Mouse (Mus musculus) limb, embryonic 12.5 days (tissue): ENCODE measurements around the gene Dnmbp. TPM values are rescaled to one million over a fixed set of nuclear protein-coding genes. Genes with fewer than 3 reads are reported as not detected.

Source experiments
- ATAC-seq: fragments of 200-750 bp; cut with Nextera tagmentation; 2 replicates; pipeline ENCODE4 v1.8.0; 2017; ENCODE audit warnings: low read depth, moderate TSS enrichment; ENCODE audit not compliant: insufficient number of reproducible peaks, insufficient read depth, low FRiP score, low TSS enrichment
- H3K27ac ChIP-seq: fragments of 300-500 bp; sonication (generic); 2 replicates; pipeline ENCODE4 v1.5.1; 2016; ENCODE audit warnings: mild to moderate bottlenecking, moderate library complexity
- H3K27me3 ChIP-seq: fragments of 300-500 bp; sonication (generic); 2 replicates; pipeline ENCODE4 v1.6.1; 2016; ENCODE audit warnings: mild to moderate bottlenecking, moderate library complexity
- H3K36me3 ChIP-seq: fragments of 300-500 bp; sonication (generic); 2 replicates; pipeline ENCODE4 v1.6.1; 2016; ENCODE audit warnings: mild to moderate bottlenecking, moderate library complexity
- H3K4me1 ChIP-seq: fragments of 300-500 bp; sonication (generic); replicated peaks from 2 replicates; pipeline ENCODE4 v1.6.1; 2016
- H3K4me2 ChIP-seq: fragments of 300-500 bp; sonication (generic); 2 replicates; pipeline ENCODE4 v1.6.1; 2016; ENCODE audit warnings: mild to moderate bottlenecking, moderate library complexity
- H3K4me3 ChIP-seq: fragments of 300-500 bp; sonication (generic); replicated peaks from 2 replicates; pipeline ENCODE4 v1.5.1; 2016; ENCODE audit warnings: mild to moderate bottlenecking
- H3K9ac ChIP-seq: fragments of 300-500 bp; sonication (generic); replicated peaks from 2 replicates; pipeline ENCODE4 v1.6.1; 2016; ENCODE audit warnings: mild to moderate bottlenecking, moderate library complexity
- H3K9me3 ChIP-seq: fragments of 300-500 bp; sonication (generic); 2 replicates; pipeline ENCODE4 v1.6.1; 2016; ENCODE audit warnings: mild to moderate bottlenecking, moderate library complexity
- WGBS: fragments of 180-500 bp; shearing (Covaris S2); methylation state at CpG from one replicate; pipeline ENCODE4 v1.1.7; 2016; 5-methylcytosine and 5-hydroxymethylcytosine counted together
- polyA plus RNA-seq: library from polyadenylated mRNA; unstranded; fragments of >200 nt; fragmentation: Nextera tagmentation; extraction: Ambion mirVana; gene quantifications from 2 replicates; pipeline ENCODE4 v1.2.1, GENCODE M21; 2016

Gene Dnmbp
- polyA plus RNA-seq, 1 experiment from 2014 or later = 28.7 TPM

DNA sequence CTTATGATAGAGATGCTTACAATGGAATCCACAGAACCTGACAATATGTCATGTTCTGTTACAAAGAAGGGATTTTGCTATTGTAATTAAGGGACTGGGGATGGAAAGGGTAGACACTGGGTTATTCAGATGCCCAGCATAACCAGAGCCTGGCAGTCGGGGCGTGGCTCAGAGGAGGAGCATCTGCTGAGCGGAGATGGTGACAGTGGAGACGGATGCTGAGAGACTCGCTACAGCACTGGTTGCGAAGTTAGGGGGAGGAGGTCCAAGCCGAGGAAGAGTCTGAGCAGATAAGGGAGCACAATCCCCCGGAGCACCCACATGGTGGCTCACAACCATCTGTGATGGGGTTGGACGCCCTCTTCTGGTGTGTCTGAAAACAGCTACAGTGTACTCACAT lies 96.8 kb downstream of the Dnmbp start:
- Histone ChIP-seq H3K9me3 (no peaks in the 10 kb centered on the region), H3K9ac (no peak overlapping the region), H3K27me3 (no peaks in the 10 kb centered on the region), H3K4me3 (no peak overlapping the region), H3K4me2 (no peak overlapping the region), H3K4me1 (no peaks in the 10 kb centered on the region), H3K36me3 (peaks cover 43% of the 10 kb centered on the region), H3K27ac (no peak overlapping the region)
- ATAC-seq = no peak
- 82% methylated on average over 9 of the region's 9 CpGs for WGBS

DNA sequence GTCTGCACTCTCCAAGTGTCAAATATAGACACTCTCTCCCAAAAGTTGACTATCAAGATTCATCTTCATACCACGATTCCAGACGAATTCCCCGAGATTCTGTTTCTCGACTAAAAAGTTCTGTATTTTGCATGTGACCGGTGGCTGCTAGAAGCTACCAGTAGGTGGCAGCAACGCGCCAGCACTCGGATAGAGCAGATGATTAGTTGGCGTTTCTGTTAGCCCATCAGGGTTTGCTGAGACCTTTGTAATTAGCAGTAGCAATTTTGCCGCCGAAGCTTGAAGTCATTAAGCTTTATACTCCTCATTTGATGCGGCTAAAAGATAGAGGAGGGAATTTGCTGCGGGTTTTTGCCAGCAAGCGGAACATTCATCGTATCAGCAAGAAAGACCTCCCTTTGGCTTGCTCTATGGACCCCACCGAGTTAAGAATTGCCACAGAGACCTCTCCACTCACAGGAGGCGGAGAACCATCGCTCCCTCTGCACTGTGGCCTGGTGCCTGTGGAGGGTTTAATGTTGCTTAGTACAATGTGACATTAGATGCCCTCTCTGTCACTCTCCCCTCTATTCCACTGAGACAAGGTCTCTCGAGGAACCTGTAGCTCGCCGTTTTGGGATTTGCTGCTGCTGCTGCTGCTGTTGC lies 107.4 kb downstream of the Dnmbp start:
- ATAC-seq = no peak
- Histone ChIP-seq H3K4me2 (peak overlapping the region; percentile 35), H3K27me3 (0 out of 2 replicates have a peak, but pooled peaks cover 2% of the 10 kb centered on the region), H3K4me1 (peaks cover 5% of the 10 kb centered on the region), H3K27ac (no peak overlapping the region), H3K36me3 (no peaks in the 10 kb centered on the region), H3K9ac (no peak overlapping the region), H3K9me3 (no peaks in the 10 kb centered on the region), H3K4me3 (no peak overlapping the region)
- 31% methylated on average over 21 of the region's 21 CpGs for WGBS

DNA sequence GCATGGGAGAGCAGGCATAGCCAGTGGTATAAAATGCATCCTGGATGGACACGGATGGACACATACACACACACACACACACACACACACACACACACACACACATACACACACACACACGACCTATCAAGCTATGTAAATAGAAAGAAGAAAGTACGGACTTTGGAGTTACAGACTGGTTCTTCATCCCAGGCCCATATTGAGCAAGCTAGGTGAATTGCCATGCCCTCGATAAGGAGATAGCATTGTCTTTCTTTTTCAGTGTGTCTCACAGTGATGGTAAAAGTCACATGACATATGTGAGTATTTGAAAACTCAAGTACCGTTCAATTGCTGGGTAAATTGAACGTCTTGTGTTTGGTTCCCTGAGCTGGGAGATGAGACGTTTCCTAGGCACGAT lies 113.1 kb downstream of the Dnmbp start:
- WGBS = 82% methylated on average over 8 of the region's 8 CpGs
- no peaks in the 10 kb centered on the region for H3K9me3 ChIP-seq
- 0 out of 2 replicates have a peak, but pooled peaks cover 2% of the 10 kb centered on the region for H3K27me3 ChIP-seq
- no peaks in the 10 kb centered on the region for H3K4me1 ChIP-seq
- H3K4me3 ChIP-seq = no peak overlapping the region
- ATAC-seq = no peak
- H3K36me3 ChIP-seq = no peaks in the 10 kb centered on the region
- H3K27ac ChIP-seq = no peak overlapping the region
- no peak overlapping the region for H3K4me2 ChIP-seq
- H3K9ac ChIP-seq = no peak overlapping the region

DNA sequence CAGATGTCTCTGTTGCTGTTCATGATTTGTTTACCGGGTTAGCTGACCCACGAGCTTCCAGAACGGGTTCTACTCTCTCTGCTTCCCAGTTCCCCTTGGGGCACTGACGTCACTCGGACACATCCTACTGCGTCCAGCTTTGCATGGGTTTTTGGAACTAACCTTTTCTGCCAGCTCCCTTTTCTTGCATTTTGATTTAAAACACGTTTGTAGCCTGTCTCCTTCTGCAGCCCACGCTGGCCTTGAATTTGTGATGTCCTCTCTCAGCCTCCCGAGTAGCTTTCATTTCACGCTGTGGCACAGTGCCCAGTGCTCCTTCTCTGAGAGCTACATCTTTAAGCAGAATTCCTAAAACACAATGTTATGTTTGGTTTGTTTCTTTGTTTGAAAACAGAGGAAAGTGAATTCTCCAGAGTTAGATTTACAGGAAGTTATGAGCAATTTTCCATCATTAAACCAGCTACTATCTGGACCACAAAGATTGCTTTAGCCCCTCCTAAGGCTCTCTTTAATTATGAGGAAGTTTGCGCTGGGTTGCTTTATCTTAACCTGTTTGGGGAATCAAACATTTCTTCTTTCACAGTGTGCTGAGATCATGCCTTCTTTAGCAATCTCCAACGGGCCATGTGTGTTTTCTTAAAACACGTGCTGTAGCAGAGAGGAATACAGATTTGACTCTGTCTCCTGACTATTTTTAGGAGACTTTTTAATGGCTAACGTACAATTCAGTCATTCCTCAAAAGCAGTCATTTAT lies 124.2 kb downstream of the Dnmbp start:
- H3K4me3 ChIP-seq = no peak overlapping the region
- H3K9ac ChIP-seq = no peak overlapping the region
- WGBS = 72% methylated on average over 14 of the region's 14 CpGs
- H3K27ac ChIP-seq = no peak overlapping the region
- no peaks in the 10 kb centered on the region for H3K36me3 ChIP-seq
- H3K4me1 ChIP-seq = no peaks in the 10 kb centered on the region
- H3K4me2 ChIP-seq = no peak overlapping the region
- H3K9me3 ChIP-seq = no peaks in the 10 kb centered on the region
- H3K27me3 ChIP-seq = no peaks in the 10 kb centered on the region
- no peak for ATAC-seq

DNA sequence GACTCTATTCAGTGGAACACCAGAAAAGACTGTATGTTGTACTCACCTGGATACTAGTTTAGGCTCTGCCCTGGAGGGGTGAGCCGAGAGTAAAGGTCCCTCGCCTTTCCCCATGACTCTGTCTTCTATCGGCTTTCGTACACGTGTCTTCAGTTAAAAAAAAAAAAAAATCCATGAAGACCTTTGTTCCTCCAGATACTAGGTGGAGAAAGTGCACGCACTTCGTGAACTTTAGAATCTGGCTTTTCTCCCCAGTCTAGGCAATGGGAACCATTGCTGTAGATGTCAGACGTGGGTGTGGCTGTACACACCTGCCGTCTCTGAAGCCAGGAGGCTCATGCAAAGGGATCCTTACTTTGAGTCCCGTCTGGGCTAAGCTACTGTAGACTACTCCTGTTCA lies 126.7 kb downstream of the Dnmbp start:
- H3K9ac ChIP-seq = no peak overlapping the region
- no peak overlapping the region for H3K4me3 ChIP-seq
- no peak overlapping the region for H3K27ac ChIP-seq
- 83% methylated on average over 10 of the region's 10 CpGs for WGBS
- no peaks in the 10 kb centered on the region for H3K36me3 ChIP-seq
- H3K9me3 ChIP-seq = no peaks in the 10 kb centered on the region
- no peaks in the 10 kb centered on the region for H3K4me1 ChIP-seq
- H3K4me2 ChIP-seq = no peak overlapping the region
- no peaks in the 10 kb centered on the region for H3K27me3 ChIP-seq
- no peak for ATAC-seq

DNA sequence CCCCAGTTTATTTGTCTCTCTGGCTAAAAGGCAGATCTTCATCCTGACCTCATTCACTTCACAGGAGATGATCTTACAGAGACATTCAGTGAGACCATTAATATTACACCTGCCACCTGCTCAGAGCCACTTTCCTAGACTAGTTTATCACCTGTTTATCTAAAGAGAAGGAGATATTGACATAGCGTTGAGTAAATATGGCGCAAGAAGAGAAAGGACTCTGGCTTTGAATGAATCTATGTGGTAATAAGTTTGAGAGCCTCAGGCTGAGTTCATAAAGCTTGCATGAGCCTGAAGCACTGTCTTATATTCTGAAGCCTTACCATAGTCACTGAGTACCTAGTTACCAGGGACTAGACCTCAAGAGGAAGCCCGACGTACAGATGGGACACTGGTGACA lies 128.6 kb downstream of the Dnmbp start:
- no peaks in the 10 kb centered on the region for H3K4me1 ChIP-seq
- H3K4me2 ChIP-seq = no peak overlapping the region
- WGBS = 93% methylated on average over 4 of the region's 4 CpGs
- no peak overlapping the region for H3K4me3 ChIP-seq
- ATAC-seq = no peak
- H3K9me3 ChIP-seq = no peaks in the 10 kb centered on the region
- H3K36me3 ChIP-seq = no peaks in the 10 kb centered on the region
- no peaks in the 10 kb centered on the region for H3K27me3 ChIP-seq
- H3K9ac ChIP-seq = no peak overlapping the region
- H3K27ac ChIP-seq = no peak overlapping the region

DNA sequence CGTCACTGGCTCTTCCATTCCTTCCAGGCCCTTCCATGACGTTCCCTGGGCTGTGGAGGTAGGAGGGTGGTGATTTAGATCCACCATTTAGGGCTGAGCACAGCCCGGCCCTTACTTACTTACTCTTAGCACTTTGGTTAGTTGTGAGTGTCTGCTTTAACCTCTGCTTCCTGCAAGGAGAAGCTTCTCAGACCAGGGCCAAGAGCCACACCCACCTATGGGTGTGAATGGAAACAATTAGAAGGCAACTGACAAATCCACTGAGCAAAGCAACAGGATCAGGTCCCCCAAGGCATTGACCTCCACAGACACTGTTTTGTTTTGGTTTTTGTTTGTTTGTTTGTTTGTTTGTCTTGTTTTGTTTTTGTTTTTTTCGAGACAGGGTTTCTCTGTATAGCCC lies 130.7 kb downstream of the Dnmbp start:
- ATAC-seq = no peak
- no peaks in the 10 kb centered on the region for H3K9me3 ChIP-seq
- 39% methylated on average over 4 of the region's 4 CpGs for WGBS
- no peaks in the 10 kb centered on the region for H3K4me1 ChIP-seq
- no peak overlapping the region for H3K27ac ChIP-seq
- H3K4me3 ChIP-seq = no peak overlapping the region
- no peak overlapping the region for H3K9ac ChIP-seq
- no peaks in the 10 kb centered on the region for H3K27me3 ChIP-seq
- no peaks in the 10 kb centered on the region for H3K36me3 ChIP-seq
- H3K4me2 ChIP-seq = no peak overlapping the region

GRCm38 (mm10) chr19:43803866-43804265 lies 136.1 kb downstream of the Dnmbp start:
- Histone ChIP-seq H3K36me3 (no peaks in the 10 kb centered on the region), H3K9ac (no peak overlapping the region), H3K4me3 (no peak overlapping the region), H3K4me2 (no peak overlapping the region), H3K4me1 (no peaks in the 10 kb centered on the region), H3K27ac (no peak overlapping the region), H3K27me3 (no peaks in the 10 kb centered on the region), H3K9me3 (no peaks in the 10 kb centered on the region)
- ATAC-seq = no peak
- 89% methylated on average over 10 of the region's 10 CpGs for WGBS

DNA sequence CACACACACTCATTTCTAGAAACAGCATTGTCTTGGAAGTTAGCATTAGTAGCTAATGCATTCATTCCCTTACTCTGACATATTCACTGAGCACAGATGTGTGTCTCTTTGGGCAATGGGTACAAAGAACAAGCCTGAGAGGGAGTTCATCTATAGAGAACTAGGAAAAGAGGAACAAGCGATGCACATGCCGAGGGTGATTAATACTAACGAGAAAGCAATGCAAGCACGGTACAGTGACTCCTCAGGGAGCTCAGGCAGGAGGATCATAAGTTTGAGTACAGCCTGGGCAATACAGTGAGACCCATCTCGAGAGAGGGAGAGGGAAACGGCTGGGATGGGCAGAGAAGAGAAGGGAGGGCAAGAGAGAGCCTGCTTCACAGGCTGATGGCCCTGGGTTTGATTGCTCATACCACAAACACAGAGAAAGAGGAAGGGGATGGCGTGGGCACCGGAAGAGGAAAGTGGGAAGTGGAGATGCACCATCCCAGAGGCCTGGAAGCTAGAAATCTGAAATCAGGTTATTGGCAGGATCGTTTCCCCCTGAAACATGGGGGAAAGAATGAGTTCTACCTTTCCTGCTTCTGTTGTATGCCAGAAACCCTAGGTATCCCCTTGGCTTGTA lies 138.5 kb downstream of the Dnmbp start:
- no peaks in the 10 kb centered on the region for H3K27me3 ChIP-seq
- no peak for ATAC-seq
- H3K4me1 ChIP-seq = no peaks in the 10 kb centered on the region
- H3K36me3 ChIP-seq = no peaks in the 10 kb centered on the region
- no peak overlapping the region for H3K27ac ChIP-seq
- no peak overlapping the region for H3K4me3 ChIP-seq
- H3K9ac ChIP-seq = no peak overlapping the region
- 83% methylated on average over 9 of the region's 9 CpGs for WGBS
- no peaks in the 10 kb centered on the region for H3K9me3 ChIP-seq
- H3K4me2 ChIP-seq = no peak overlapping the region

- H3K9ac ChIP-seq = no peak overlapping the region
- no peaks in the 10 kb centered on the region for H3K4me1 ChIP-seq
- no peak for ATAC-seq
- no peak overlapping the region for H3K4me3 ChIP-seq
- no peak overlapping the region for H3K27ac ChIP-seq
- H3K4me2 ChIP-seq = no peak overlapping the region
- H3K36me3 ChIP-seq = no peaks in the 10 kb centered on the region
- WGBS = 80% methylated on average over 5 of the region's 5 CpGs
- no peaks in the 10 kb centered on the region for H3K9me3 ChIP-seq
- no peaks in the 10 kb centered on the region for H3K27me3 ChIP-seq
Observed at GRCm38 (mm10) chr19:43797216-43797615, 142.8 kb downstream of the Dnmbp start.
